Mouse (Mus musculus): ENCODE measurements at regions not wholly inside any gene's neighbourhood (a gene's known extent, or its start where the extent isn't known, plus 50 kb on each side); places are given as distances from the start of the nearest gene placed in this dataset.
A peak's percentile ranks its signal among the peaks of the same experiment; 100 is the strongest.

- DNase-seq (ENCODE audit: low spot score in 2 of 2), result no peak
Observed at GRCm38 (mm10) chr7:93136061-93136460, 56.4 kb downstream of the Fam181b start.

- DNase-seq (ENCODE audit: low spot score in 2 of 2), result no peak
Observed at GRCm38 (mm10) chr7:93147379-93147778, 67.7 kb downstream of the Fam181b start.

- DNase-seq (ENCODE audit: low spot score in 2 of 2), result no peak
Observed at GRCm38 (mm10) chr7:93151321-93151720, 71.7 kb downstream of the Fam181b start.

GRCm38 (mm10) chr7:93197106-93197505, 117.4 kb downstream of the Fam181b start:
- peak; percentile 7 to 23 for DNase-seq (ENCODE audit: low spot score in 2 of 2)

Measured in right cerebral cortex, adult 2 months (tissue).